Mouse (Mus musculus) forebrain, postnatal 0 days (tissue): Measurements from ENCODE around the gene Ctsc. TPM values are rescaled to one million over a fixed set of nuclear protein-coding genes. Genes with fewer than 3 reads are reported as not detected.

ENCODE experiments used
- ATAC-seq: fragments of 200-750 bp; cut with Nextera tagmentation; 2 replicates; pipeline ENCODE4 v1.8.0; 2017; ENCODE audit warnings: mild to moderate bottlenecking, moderate library complexity
- DNase-seq: peaks from one replicate; pipeline ENCODE4 v3.0.0-alpha.2; 2015
- H3K27ac ChIP-seq: fragments of 300-500 bp; sonication (generic); 2 replicates; pipeline ENCODE4 v1.5.1; 2014; ENCODE audit warnings: low read depth, mild to moderate bottlenecking, antibody characterized with exemption, low read length, moderate library complexity, mixed read lengths
- H3K27me3 ChIP-seq: fragments of 300-500 bp; sonication (generic); 2 replicates; pipeline ENCODE4 v1.6.1; 2014; ENCODE audit warnings: mild to moderate bottlenecking, low read length, mixed read lengths; ENCODE audit not compliant: insufficient read depth
- H3K36me3 ChIP-seq: fragments of 300-500 bp; sonication (generic); 2 replicates; pipeline ENCODE4 v1.6.1; 2014; ENCODE audit warnings: mild to moderate bottlenecking, moderate library complexity; ENCODE audit not compliant: insufficient read depth
- H3K4me1 ChIP-seq: fragments of 300-500 bp; sonication (generic); 2 replicates; pipeline ENCODE4 v1.6.1; 2014; ENCODE audit warnings: antibody characterized with exemption; ENCODE audit not compliant: insufficient read depth
- H3K4me2 ChIP-seq: fragments of 300-500 bp; sonication (generic); 2 replicates; pipeline ENCODE4 v1.6.1; 2014; ENCODE audit warnings: low read depth, mild to moderate bottlenecking, moderate library complexity
- H3K4me3 ChIP-seq: fragments of 300-500 bp; sonication (generic); 2 replicates; pipeline ENCODE4 v1.5.1; 2014; ENCODE audit warnings: low read depth, low read length, mixed read lengths
- H3K9ac ChIP-seq: fragments of 300-500 bp; sonication (generic); 2 replicates; pipeline ENCODE4 v1.6.1; 2014; ENCODE audit warnings: mild to moderate bottlenecking
- H3K9me3 ChIP-seq: fragments of 300-500 bp; sonication (generic); 2 replicates; pipeline ENCODE4 v1.6.1; 2016; ENCODE audit warnings: low read length
- CTCF ChIP-seq: sonication (generic); IDR thresholded peaks from 2 replicates; pipeline ENCODE4 v1.5.1; 2016; ENCODE audit warnings: antibody characterized with exemption, control low read depth, low read depth
- WGBS: fragments of 180-500 bp; shearing (Covaris S2); extraction: QIAGEN DNeasy Blood & Tissue Kit; methylation state at CpG from one replicate; pipeline ENCODE4 v1.1.7; 2014; 5-methylcytosine and 5-hydroxymethylcytosine counted together
- polyA plus RNA-seq: library from polyadenylated mRNA; unstranded; fragments of >200 nt; fragmentation: Nextera tagmentation; extraction: Ambion mirVana; gene quantifications from 2 replicates; pipeline ENCODE4 v1.2.1, GENCODE M21; 2015
- total RNA-seq: library from RNA; depleted of rRNA; stranded (reverse); fragments of >200 nt; gene quantifications from 2 replicates; pipeline ENCODE4 v1.2.3, GENCODE M21; 2014

Gene Ctsc
- total and polyA plus RNA-seq, 2 experiments from 2014 or later, result 12.8 to 16.1 TPM

- DNase-seq, result no peak
- H3K4me3 ChIP-seq, result no peak overlapping the region
- H3K27me3 ChIP-seq, result no peaks in the 10 kb centered on the region
- H3K9ac ChIP-seq, result no peak overlapping the region
- TF ChIP-seq CTCF, result no peak
- no peaks in the 10 kb centered on the region for H3K36me3 ChIP-seq
- H3K27ac ChIP-seq, result no peak overlapping the region
- no peaks in the 10 kb centered on the region for H3K4me1 ChIP-seq
- no peak for ATAC-seq
- no peak overlapping the region for H3K4me2 ChIP-seq
- no peaks in the 10 kb centered on the region for H3K9me3 ChIP-seq
- 93% methylated on average over 1 of the region's 1 CpGs for WGBS
These were observed 18.1 kb downstream of the Ctsc start for GRCm38 (mm10) chr7:88295989-88296388.

DNA sequence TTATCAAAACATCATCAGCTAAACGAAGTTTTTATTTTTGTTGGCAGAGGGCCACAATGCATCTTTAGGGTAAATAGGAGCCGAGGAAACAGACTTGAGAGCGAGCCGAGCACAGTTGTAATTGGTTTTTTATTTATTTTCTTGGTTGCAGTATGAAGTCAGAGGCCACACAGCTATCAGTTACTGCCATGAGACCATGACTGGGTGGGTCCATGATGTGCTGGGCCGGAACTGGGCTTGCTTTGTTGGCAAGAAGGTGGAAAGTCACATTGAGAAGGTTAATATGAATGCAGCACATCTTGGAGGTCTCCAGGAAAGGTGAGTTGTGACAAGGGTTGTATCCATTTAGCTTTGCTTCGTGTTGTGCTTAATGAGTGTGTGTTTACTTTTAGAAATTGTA lies 19.0 kb downstream of the Ctsc start:
- no peak overlapping the region for H3K9ac ChIP-seq
- H3K4me3 ChIP-seq, result no peak overlapping the region
- no peak overlapping the region for H3K27ac ChIP-seq
- no peaks in the 10 kb centered on the region for H3K36me3 ChIP-seq
- no peaks in the 10 kb centered on the region for H3K4me1 ChIP-seq
- H3K27me3 ChIP-seq, result no peaks in the 10 kb centered on the region
- DNase-seq, result no peak
- 44% methylated on average over 6 of the region's 6 CpGs for WGBS
- no peak for ATAC-seq
- no peak overlapping the region for H3K4me2 ChIP-seq
- TF ChIP-seq CTCF, result no peak
- H3K9me3 ChIP-seq, result no peaks in the 10 kb centered on the region

GRCm38 (mm10) chr7:88305750-88306149 lies 27.9 kb downstream of the Ctsc start:
- Histone ChIP-seq H3K9ac (no peak overlapping the region), H3K4me3 (no peak overlapping the region), H3K4me2 (no peak overlapping the region), H3K9me3 (no peaks in the 10 kb centered on the region), H3K27me3 (no peaks in the 10 kb centered on the region), H3K4me1 (no peaks in the 10 kb centered on the region), H3K27ac (no peak overlapping the region), H3K36me3 (no peaks in the 10 kb centered on the region)
- TF ChIP-seq CTCF, result no peak
- WGBS, result 88% methylated on average over 4 of the region's 4 CpGs
- ATAC-seq (no peak), DNase-seq (no peak)

- TF ChIP-seq CTCF, result no peak
- ATAC-seq (no peak), DNase-seq (no peak)
- Histone ChIP-seq H3K4me2 (no peak overlapping the region), H3K27me3 (no peaks in the 10 kb centered on the region), H3K9ac (no peak overlapping the region), H3K4me1 (no peaks in the 10 kb centered on the region), H3K36me3 (no peaks in the 10 kb centered on the region), H3K27ac (no peak overlapping the region), H3K4me3 (no peak overlapping the region), H3K9me3 (no peaks in the 10 kb centered on the region)
- WGBS, result 71% methylated on average over 3 of the region's 3 CpGs
These were observed 28.8 kb downstream of the Ctsc start for GRCm38 (mm10) chr7:88306725-88307124.

GRCm38 (mm10) chr7:88310398-88311180 lies 32.7 kb downstream of the Ctsc start:
- TF ChIP-seq CTCF, result no peak
- Histone ChIP-seq H3K4me1 (no peaks in the 10 kb centered on the region), H3K27ac (no peak overlapping the region), H3K36me3 (no peaks in the 10 kb centered on the region), H3K27me3 (no peaks in the 10 kb centered on the region), H3K9me3 (no peaks in the 10 kb centered on the region), H3K4me3 (no peak overlapping the region), H3K4me2 (no peak overlapping the region), H3K9ac (no peak overlapping the region)
- no peak for ATAC-seq
- DNase-seq, result no peak
- WGBS, result 96% methylated on average over 3 of the region's 3 CpGs

DNA sequence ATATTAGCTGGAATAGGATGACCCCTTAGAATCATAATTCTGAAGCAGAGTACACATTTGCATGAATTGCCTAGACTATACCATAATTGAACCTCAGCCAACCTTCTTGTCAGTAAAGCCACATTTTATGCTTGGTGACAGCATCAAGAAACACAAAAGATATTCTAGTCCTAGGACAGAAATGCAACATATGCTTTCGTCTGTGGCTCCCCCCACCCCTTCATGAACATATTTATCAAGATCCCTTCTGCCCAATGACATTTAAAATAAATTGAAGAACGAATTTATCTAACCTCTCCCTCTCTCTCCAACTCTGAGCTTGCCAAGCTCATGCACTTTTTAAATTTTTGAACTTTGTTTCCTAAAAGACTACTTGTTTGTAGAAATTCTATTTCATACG lies 38.5 kb downstream of the Ctsc start:
- Histone ChIP-seq H3K4me3 (no peak overlapping the region), H3K36me3 (no peaks in the 10 kb centered on the region), H3K27me3 (no peaks in the 10 kb centered on the region), H3K9ac (no peak overlapping the region), H3K4me1 (no peaks in the 10 kb centered on the region), H3K9me3 (no peaks in the 10 kb centered on the region), H3K4me2 (no peak overlapping the region), H3K27ac (no peak overlapping the region)
- 67% methylated on average over 3 of the region's 3 CpGs for WGBS
- no peak for TF ChIP-seq CTCF
- ATAC-seq, result no peak
- DNase-seq, result no peak

DNA sequence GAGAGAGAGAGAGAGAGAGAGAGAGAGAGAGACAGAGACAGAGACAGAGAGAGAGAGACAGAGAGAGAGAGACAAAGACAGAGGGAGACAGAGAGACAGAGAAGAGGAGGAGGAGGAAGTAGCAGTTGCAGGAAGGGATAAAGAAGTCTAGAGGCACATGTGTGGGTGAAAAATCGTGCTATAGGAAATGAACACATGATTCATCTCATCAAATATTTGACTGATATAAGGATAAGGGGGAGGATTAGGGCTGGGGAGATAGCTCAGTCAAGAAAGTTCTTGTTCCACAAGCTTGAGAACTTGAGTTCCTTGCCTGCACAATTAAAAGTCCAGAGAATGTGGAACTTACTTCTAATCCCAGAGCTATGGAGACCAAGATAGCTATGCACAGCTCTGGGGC lies 40.6 kb downstream of the Ctsc start:
- Histone ChIP-seq H3K36me3 (no peaks in the 10 kb centered on the region), H3K4me2 (no peak overlapping the region), H3K4me3 (no peak overlapping the region), H3K27me3 (no peaks in the 10 kb centered on the region), H3K9ac (no peak overlapping the region), H3K4me1 (no peaks in the 10 kb centered on the region), H3K9me3 (no peaks in the 10 kb centered on the region), H3K27ac (no peak overlapping the region)
- ATAC-seq (no peak), DNase-seq (no peak)
- WGBS, result 69% methylated on average over 1 of the region's 1 CpGs
- no peak for TF ChIP-seq CTCF
